Mouse (Mus musculus): ENCODE measurements around the gene Gphn.
A peak's percentile ranks its signal among the peaks of the same experiment; 100 is the strongest.

The Gphn gene

DNA sequence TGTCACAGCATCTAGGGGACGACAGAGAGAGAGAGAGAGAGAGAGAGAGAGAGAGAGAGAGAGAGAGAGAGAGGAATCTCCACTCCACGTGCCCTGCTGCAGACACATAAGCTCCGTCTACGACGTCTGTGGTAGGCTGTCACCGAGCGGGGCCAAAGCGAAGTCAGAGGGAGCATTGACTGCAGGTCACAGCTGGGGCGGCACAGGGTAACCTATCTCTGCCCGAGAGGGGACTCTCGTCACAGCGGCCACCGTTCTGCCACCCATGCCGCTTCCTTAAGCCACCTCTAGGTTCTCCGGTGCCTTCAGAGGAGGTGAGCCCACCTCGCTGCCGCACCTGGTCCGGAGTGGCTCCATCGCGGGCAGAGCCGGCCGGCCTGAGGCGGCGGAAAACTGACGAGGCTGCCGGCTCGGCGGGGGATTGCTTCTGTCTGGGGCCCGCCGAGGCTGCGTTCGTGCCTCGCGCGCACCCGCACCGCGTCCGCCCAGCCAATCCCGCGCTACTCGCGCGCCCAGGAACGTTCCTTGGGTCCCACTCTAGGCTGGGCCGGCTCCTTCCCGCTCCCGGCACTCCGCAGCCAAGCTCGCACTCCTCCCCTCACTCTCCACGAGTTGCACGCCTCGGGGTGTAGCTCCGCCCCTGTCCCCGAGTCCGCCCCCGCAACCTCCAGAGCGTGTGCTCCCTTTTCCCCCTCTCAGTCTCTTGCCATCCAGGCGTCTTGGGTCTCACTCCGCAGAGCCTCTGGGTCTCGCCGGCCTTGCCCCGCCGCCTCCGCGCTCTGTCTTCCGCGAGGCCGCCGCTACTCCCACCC, at the start of gene Gphn:
Gene Gphn (plus strand): TSS at position 673 of the 812 bp plus-strand sequence.
- DNase-seq (ENCODE audit: low read depth, low spot score): peak; percentile 92

DNA sequence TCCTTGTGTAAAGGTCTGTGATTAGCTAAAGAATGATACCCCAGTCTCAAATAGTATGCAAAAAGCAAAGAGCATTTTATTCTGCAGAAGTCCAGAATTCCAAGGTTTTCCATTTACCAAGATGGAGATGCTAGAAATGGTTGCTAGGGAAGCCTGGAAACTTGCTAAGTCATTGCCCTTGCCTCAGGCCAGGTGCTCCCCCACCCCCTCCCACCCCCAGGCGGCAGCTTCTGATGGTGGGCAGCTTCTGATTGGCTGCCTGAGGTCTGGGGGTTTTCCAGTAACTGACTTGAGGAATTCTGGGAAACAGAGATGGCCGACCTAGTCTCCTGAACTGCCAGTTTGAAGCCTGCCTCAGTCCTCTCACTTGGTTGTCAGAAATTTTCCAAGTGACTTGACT, 44.7 kb upstream of the Gphn start:
- DNase-seq (ENCODE audit: low read depth, low spot score): no peak

DNA sequence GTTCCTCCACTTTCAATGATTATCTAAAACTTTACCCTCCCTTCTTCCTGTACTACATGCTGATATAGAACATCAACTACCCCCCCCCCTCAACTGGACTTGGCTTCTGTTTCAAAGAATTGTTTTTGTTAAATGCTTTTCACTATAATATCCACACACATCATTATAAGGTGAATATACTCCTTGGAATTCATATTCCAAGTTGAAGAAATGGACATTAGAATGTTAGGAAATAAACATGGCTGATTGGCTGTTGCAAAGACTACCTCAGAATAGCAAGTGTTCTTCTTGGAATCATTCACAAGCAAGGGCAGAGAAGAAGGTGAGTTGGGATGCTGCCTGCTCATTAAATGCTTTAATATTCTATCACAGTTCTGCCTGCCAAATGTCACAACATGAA, 32.2 kb upstream of the Gphn start, which contains the start of gene Gm6657:
Gene Gm6657 (plus strand): TSS at position 301 of the 400 bp plus-strand sequence.
- no peak for DNase-seq (ENCODE audit: low read depth, low spot score)

DNA sequence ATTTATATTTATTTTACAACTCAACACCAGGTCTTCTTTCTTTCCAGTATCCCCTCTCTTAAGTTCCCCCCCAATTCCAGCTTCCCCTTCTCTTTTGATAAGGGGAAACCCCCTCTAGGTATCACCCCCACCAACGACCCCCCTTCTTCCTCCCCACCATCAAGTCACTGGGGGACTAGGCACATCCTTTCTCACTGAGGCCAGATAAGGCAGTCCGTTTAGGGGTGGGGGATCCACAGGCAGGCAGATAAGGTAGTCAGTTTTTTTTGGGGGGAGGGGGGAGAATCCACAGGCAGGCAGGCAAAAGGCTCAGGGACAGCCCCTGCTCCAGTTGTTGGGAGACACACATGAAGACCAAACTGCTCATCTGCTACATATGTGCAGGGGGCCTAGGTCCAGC, 30.8 kb upstream of the Gphn start:
- no peak for DNase-seq (ENCODE audit: low read depth, low spot score)

DNA sequence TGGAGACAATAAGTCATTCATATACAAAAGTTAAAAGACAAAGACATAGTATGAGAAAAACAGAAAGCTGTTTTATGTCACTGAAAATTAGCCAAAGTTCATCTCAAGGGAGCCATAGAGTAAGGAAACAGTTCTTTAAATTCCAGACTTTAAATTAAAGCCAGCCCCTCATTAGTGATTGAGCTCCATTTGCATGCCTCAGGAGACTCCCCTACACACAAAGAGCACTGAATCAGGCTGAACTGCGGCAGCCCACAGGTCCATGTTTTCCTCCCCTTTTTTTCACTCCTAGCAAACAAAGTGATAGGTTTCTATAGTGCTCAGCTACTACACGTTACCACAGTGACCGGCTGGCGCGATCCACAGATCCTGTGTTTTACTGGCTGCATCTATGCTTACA, 22.5 kb upstream of the Gphn start:
- no peak for DNase-seq (ENCODE audit: low read depth, low spot score)

DNA sequence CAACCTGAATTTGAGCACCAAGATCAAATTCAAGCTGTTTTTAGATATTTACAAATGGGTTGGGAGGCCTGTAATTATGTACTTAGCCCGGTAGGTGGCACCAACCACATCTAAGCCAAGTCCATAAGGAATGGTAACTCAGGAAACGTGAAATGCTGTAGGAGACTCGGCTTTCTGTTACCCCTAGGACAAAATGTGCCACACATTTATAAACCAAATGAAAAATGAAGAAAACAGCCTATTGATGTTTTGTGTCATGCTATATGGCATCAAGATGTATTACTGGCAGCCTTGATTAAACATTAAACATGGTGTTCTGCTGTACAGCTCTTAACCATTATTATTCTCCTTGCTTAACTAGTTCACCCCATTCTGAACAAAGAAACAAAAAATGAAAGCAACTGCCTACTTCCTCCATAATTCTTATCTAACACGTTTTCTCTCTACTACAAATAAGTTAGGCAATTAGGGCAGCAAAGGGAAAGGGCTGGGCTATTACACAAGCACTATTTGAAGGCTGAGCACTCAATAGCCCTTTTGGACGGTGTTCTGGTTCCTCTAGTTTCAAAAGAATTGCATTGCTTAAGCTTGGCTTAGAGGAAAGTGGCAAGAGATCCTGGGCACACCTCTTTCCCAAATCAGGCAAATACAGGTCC, 20.1 kb upstream of the Gphn start:
- DNase-seq (ENCODE audit: low read depth, low spot score): peak; percentile 56

DNA sequence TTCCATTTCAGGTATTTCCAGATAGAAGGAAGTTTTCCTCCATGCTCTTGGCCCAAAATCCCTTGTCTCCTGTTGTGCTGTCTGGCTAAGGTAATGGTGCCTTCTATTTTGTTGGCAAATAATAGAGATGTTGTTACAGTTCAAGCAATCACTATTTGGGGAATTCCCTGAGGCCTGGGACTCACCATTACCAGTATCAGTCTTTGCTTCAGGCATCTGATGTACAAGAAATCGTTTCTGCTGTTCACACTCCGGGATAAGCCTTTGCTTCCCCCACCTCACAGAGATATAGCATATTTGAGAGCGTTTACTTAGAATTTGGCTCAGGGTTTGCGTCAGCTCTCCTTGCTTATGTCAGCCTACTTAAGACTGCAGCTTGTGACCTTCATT, 19.6 kb upstream of the Gphn start:
- DNase-seq (ENCODE audit: low read depth, low spot score): no peak

DNA sequence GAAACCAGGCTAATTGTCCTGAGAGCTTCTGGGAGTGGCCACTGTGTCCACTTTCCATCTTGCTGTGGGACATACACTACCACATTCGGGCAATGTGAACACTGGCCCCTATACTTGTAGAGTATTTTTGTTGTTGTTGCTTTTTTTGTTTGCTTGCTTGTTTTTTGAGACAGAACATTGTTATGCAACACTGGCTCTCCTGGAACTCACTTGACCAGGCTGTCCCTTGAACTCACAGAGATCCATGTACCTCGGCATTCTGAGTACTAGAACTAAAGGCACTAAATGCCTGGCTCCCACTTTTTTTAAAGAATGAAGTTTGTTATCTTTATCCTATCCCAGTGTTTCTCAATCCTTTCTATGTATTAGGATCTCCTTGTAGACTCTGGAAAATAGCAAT, 16.3 kb upstream of the Gphn start:
- no peak for DNase-seq (ENCODE audit: low read depth, low spot score)

DNA sequence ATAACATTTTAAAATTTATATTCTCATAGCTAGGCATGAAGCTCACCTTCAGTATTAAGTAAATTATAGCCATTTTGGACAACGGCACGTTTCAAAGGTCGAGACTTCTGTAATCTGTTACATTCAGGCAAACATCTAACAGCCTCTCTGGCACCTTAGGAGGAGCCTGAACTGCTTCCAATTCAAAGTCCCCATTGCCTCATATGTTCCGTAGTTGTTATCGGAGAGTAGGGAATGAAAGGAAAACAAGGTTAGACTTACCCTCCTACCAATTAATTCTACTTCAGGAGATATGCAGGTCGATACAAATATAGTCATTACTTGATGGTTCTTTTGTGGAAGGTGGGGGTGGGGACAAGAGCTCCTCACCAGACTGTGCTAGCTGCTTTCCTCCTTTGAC, 10.7 kb upstream of the Gphn start:
- no peak for DNase-seq (ENCODE audit: low read depth, low spot score)

DNA sequence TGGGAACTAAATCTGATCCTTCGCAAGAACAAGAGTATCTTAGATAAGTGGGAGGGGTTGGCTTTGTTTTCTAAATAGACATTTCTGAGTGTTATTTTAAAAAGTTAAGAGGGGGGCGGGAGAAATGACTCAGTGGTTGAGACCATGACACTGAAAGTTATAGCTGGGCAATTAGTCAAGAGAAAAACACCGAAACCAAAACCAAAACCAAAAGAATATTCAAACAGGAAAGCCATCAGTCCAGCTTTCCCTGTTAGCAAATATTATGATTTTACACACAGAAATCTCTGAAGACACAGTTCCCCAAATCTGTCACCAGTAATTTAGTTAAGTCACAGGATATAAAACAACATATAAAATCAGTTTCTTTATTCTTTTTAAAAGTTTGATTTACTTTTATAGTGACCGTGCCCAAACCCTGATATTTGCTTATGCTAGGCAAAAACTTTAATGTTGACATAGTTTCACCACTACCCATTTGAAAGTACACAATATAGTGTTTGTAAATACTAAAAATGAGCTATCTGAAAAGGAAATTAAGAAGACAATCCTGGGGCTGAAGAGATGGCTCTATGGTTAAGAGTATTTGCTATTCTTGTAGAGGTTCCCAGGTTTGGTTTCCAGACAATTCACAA, 6.9 kb upstream of the Gphn start:
- DNase-seq (ENCODE audit: low read depth, low spot score): no peak

DNA sequence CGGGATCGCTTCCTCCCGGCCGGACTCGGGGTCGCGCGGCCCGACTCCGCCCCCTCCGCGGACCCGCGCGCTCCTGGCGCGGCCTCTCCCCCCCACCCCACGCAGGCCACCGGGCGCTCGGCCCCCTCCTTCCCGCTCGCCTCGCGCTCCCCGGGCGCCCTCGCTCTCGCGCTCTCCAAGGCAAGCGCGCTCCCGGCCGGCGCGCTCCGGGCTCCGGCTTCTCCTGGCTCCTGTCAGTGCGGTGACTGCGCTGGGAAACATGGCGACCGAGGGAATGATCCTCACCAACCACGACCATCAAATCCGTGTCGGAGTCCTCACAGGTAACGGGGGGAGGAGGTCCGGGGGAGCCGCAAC, 318 bp downstream of the Gphn start:
- peak; percentile 73 for DNase-seq (ENCODE audit: low read depth, low spot score)

DNA sequence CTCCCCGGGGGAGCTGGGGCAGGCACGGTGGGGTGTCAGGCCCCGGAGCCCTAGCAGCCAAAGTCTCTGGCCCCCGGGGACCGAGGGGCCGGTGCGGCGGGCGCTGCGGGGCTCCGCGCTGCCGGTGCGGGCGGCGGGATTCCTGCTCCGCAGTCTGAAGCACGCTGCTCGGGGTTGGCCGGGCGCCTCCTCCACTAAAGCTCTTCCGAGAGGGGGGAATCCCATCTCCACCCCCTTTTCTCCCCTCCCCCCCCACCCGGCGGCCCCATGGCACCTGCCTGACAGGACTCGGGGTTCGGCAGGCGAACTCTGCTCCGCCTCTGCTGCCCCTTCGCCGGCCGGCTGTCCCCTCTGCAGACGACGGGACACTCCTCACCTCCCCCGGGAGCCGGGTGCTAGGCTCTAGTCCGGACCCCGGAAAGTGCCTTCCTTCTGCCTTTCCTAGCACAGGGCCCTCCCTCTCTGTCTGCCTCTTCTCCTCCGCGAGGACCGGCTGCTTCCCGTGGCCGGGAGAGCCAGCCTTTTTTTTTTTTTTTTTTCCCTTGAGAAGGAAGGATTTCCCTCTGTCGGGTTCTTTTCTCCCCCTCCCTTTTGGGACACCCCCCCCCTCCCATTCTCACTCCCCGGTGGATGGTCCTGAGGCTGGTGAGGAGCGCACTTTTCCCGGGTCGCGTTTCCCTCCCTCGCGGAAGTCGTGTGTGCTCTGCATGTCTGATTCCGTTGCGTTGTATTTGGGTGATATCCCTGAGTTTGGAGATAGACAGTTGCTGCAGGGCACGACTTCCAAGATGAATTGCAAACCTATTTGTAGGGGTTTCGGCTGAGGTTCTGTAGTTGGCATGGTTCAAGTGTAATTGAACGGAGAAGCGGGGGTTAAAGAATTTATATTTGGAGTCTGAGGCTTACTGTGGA, 1.1 kb downstream of the Gphn start:
- no peak for DNase-seq (ENCODE audit: low read depth, low spot score)

DNA sequence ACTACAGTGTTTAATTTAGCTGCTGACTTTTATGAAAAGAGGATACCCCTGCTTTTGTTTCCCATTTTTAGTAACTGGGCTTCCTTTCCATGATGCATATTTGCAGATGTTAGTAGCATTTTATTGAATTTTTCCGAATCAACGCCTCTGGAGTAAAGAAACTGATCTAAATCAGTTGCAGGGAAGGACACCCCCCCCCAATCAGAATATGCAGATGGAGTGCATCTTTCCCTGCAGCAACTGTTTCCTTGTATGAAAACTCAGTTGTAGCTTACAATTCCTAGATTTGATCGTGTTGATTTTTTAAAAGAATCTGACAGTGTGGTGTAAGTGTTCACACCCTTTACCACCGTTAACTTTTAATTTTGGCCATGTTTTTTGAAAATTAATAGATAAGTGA, 2.0 kb downstream of the Gphn start:
- DNase-seq (ENCODE audit: low read depth, low spot score): no peak

DNA sequence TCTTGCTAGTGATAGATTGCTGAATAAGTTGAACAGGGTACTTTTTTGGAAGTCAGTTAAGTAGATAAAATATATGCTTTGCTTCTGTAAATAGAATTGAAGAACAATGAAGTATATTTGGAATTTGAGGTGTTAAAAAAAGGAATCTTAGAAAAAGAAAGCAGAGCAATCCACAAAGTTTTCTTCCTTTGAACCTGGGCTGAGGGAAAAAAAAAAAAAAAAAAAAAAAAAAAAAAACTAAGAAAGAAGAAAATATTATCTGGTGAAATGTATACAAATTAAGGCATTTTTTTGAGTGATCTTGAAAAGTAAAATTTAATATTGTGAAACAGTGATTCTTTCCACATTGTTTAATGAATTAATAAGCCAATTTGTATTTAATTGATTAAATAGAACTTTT, 6.4 kb downstream of the Gphn start:
- no peak for DNase-seq (ENCODE audit: low read depth, low spot score)

DNA sequence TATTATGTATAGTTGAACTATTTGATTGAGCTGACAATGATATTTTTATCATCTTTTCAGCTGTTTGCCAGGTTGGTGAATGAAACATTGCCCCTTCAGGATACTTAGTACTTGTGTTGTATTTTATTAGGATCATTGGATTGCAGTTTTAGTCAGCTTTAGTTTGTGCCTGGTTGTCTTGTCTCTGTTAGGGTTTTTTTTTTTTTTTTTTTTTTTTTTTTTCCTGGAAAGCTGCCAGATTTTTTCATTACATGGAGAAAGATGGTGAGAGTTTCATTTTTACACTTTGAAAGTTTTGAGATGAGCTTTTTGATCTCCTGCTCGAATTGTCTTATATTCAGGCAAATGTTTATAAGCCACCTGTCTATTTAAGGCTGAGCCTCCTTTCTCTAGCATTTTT, 22.2 kb downstream of the Gphn start:
- DNase-seq (ENCODE audit: low read depth, low spot score): no peak

DNA sequence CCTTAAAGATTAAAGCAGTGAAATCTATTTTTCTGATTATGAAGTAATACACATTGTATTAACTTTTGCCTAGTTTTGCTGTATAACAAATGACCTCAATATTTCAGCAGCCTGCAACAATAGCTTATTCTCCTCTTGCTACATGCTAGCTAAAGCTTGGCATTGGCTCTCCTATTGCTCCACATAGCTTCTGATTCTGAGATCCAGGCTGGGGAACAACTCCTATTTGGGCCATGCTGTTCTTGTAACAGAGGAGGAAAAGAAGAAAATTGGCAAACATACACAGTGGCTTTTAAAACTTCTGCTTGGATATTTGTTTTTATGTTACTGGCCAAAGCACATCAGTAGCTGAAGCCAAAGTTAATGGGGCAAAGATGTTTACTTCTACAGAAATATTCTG, 23.0 kb downstream of the Gphn start:
- no peak for DNase-seq (ENCODE audit: low read depth, low spot score)

DNA sequence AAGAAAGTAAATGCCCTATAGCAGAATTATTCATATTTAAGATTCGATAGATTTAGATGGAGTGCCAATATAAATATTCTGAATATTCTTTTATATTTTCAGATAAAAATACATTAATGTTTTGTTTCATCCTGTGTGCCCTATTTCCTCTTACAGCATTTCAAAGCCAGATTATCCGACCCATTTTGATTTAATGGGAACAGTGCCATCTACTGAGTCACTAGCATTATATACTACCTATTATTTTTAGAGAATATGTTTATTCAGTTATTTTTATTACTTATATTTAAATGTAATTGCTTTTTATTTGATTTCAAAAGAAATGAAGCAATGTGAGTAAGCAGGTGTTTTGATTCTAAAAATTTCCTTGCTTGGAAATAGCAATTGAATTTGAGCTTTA, 51.2 kb downstream of the Gphn start:
- peak; percentile 11 for DNase-seq (ENCODE audit: low read depth, low spot score)

DNA sequence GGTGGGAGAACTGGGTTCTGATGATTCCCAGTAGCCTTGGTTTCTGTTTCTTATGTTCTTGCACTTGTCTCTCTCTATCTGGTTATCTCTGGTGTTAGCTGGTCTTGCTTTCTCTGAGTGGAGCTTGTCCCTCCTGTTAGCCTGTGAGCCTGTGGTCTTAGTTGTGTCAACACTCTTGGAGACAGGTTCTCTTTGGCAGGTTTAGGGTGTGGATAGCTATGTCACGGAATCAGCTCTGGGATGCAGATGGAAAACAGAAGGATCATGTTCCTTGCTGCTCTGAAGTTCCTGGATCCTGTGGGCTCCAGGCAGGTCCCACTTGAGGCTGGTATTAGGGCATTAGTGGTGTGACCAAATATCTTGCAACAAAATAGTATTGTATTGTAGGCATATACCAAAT, 64.2 kb downstream of the Gphn start:
- DNase-seq (ENCODE audit: low read depth, low spot score): no peak

DNA sequence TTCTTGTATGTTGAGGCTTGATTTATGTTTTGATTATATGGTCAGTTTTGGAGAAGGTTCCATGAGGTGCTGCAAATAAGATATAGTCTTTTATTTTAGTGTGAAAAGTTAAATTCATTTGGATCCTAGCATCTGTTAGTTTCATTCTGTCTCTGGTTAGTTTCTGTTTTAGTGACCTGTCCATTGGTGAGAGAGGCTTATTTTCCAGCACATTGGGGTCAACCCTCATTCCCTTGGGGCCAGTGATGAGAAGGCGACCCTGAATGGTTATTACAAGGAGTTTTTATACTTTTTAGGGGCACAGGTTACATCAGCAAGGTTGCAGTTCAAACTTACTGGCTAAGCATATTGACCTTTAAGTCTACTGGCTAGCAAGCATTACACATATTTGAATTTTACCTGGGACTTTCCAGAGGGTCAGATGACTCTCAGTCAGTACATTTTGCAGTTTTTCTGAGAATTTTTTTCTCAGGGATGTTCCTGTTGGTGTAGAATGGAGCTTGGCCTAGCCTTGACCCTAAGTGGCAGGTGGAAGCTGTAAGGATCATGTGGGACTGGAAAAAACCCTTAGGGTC, 72.7 kb downstream of the Gphn start:
- DNase-seq (ENCODE audit: low read depth, low spot score): no peak

DNA sequence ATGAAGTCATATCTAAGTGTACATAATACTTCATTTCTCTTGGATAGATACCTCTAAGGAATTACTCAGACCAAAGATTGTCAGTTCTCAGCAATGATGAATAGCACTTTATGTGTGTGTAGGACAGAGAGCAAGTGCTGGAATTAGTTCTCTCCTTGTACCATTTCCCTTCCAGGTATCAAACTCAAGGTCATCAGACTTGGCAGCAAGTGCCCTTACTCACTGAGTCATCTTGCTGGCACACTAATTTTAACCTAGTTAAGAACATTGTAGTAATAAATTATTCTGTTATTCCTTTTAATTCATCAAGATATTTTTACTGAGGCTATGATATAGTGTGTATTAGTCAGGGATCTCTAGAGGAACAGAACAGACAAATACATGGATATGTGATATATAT, 88.9 kb downstream of the Gphn start:
- no peak for DNase-seq (ENCODE audit: low read depth, low spot score)

DNA sequence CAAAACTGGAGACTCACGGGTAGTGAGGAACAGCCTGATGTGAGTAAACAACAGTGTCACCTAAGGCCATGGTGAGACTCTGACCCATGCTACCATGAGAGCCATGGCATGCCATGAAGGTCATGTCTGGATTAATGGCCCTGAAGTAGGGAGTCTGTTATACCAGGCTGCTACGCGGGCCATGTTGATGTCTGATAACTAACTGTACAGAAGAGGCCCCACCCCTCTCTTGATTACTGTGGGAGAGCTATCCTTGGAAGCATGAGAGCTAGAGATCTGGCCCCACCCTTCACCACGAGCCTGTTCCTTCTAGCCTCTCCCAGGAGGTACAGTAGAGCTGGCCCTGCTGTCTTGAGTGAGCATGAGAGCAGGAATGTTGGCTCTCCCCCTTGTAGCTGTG, 101.8 kb downstream of the Gphn start:
- DNase-seq (ENCODE audit: low read depth, low spot score): no peak

DNA sequence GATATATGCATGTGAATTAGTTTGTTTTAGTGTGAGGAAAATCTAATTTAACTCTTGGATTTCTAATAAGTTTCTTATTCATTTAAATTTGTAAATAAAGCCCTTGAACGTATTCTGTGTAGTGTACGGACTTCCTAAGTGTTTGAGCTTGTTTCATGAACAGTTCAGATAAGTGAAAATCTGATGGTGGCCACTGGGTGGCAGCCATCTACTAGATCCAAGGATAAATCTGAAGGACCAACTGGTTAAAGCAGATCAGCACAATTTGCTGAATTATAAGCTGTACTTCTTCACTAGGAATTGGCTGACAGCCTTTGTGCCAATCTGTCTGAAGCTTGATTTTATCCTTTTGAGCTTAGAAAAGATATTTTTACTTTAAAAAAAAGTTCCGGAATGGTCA, 105.9 kb downstream of the Gphn start:
- peak; percentile 84 for DNase-seq (ENCODE audit: low read depth, low spot score)
